Mouse (Mus musculus) 3T3-L1 (cell line): ENCODE data around the gene Igdcc3.

Experiments
- DNase-seq: peaks from one replicate; pipeline ENCODE4 v3.0.0-alpha.2; 2015; ENCODE audit warnings: low read depth, low spot score

The Igdcc3 gene

DNA sequence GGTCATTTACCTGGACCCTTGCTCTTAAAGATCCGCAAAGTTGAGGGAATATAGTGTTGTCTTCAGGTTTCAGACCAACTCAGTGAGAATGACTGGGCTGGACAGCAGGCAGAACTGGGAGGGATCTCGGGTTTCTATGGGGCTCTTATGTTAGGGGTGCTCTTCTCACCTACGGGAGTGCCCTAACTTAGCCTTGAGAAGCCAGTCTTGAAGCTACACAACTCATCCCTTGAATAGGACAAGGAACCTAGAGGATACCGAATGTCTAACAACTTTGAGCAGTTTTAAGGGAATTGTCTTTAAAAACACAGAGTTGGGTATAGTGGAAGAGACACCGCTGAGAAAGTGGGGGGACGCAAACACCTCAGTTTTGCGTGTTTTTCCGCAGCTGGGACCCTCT, 498 bp upstream of the Igdcc3 start:
- no peak for DNase-seq

DNA sequence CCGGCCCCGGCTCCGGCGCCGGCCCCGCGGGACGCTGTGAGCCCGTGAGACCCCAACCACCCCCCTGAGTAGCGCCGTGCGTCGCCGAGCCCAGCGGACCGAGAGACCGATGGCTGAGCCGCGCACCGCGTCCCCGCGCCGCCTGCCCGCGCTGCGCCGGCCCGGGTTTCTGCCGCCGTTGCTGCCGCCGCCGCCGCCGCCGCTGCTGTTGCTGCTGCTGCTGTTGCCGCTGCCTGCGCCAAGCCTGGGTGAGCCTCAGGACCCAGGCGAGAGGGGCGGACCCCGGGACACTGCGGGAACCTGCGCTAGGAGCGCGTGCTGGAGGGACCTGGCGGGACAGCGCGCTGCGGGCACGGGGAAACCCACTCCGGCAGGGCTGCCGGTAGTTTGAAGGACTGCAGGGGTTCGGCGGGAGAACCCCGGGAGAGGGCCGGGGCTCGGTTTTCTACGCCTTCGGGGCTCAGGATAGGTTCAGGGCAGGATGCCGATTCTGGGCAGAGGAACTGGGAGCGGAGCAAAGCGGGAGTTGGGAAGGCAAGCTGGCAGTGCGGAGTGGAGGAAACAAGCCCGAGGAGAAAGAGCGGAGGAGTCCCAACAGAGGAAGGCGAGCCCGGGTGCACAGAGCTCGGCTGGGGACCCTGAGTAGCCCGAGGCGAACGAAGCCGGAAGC, 452 bp downstream of the Igdcc3 start:
- DNase-seq: no peak

DNA sequence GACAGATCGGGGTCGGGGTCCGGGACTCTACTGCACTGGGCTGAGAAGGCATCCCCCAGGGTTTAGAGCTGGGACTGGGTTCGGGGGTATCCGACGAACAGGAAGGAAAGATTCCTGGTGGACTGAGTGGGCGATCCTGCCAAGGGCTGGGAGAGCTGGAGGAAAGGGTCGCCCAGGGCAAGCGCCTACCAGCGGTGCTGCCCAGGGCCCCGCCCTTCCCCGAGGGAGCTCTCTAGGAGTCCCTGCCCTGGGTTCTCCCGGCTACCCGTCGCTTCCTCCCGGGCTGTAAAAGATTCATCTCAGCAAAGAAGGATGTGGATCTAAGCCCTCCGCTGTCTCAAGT, 958 bp downstream of the Igdcc3 start:
- no peak for DNase-seq

DNA sequence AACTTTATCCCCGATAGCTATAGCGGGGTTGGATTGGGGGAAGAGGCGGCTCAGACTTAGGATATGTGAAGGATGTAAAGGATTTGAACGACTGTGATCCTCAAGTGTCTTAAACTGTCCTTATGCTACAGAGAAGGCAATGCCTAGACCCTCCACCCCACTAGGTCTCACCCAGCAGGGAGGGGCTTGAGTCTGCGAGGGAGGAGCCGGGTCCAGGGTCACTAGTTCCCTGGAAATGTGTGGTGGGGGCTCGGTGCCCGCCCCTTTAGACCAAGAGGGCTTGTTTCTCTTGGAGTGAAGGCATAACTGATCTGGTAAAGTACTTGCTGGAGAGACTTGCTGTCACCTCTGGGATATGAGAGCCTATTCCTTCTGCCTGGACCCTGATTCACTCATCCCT, 1.4 kb downstream of the Igdcc3 start:
- no peak for DNase-seq

DNA sequence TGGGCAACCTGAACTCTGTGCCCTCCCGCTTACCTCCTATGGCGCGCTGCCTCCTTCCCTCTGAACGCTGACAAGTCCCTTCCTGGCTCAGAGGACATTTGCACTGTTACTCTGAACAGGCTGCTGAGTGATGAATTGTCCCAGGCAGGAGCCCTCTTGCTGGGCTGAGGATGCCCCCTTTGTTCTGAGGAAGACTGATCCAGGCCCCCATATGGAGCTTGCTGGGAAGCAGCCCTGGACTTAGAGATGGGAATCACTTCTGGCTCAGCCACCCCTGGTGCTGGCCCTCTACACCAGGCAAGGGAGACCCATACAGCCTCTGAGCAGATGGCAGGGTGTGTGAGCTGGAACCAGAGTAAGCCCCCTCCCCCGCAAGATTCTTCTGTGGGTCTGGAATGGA, 5.0 kb downstream of the Igdcc3 start:
- DNase-seq: no peak

DNA sequence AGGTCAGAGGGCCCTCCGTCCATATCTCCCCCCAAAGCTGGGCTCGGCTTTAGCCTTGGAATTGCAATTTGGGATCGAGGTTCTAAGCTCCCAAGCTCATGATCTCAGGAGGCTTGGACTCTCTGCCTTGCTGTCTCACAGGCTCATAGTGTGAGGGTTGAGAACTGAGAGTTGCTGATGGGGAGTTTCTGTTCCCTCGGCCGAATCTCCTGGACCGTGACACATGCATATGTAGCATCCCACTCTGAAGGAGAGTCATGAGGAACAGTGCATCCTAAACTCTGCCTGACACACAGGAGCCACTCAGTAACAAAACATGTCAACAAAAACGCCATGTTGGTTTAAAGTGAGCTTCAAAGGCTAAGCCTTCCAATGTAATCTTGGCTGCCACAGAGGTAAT, 7.5 kb downstream of the Igdcc3 start:
- no peak for DNase-seq

DNA sequence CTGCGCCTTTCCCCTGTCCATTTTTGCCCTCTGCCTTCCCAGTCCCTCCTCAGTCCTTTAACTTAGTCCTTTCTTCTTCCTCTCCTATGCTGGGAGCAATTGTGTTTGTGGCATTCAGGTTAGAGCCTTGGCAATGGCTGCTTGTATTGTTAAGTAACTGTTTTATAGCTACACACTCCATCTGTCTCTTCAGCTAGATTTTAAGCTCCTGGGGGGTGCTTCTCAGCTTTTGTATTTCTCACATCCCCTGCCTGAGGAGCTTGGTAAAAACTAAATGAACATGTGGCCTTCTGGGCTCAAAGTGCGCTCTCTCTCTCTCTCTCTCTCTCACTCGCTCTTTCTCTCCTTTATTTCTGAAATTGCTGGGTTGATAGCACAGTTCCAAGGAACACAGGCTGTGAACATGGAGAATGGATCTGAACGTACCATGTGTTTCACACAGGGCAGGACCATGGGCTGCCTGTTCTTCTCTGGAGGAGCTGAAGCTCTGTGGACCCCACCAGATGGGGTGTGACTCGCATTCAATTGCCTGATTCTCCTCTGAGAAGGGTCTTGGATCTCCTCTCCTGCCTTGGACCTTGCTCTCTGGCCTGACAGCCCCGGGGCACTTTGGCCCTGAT, 11.8 kb downstream of the Igdcc3 start:
- DNase-seq: no peak

DNA sequence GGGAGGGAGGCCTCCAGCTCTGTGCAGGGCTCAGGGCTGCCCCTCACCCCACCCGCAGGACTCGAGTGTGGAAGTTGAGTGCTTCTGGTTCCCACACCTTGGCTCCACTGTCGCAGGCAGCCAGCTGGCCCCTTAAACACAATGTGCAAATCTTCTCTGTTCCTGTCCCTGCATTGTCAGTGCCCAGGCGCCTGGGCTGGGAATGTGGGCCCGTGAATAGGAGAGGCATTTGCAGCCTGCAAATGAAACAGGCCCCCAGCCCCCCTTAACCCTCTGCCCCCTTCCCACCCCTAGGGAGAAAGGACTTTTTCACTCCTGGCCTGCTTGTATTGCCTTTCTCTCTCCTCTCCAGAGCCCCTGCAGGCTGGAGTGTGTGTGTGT, 12.3 kb downstream of the Igdcc3 start:
- DNase-seq: no peak

DNA sequence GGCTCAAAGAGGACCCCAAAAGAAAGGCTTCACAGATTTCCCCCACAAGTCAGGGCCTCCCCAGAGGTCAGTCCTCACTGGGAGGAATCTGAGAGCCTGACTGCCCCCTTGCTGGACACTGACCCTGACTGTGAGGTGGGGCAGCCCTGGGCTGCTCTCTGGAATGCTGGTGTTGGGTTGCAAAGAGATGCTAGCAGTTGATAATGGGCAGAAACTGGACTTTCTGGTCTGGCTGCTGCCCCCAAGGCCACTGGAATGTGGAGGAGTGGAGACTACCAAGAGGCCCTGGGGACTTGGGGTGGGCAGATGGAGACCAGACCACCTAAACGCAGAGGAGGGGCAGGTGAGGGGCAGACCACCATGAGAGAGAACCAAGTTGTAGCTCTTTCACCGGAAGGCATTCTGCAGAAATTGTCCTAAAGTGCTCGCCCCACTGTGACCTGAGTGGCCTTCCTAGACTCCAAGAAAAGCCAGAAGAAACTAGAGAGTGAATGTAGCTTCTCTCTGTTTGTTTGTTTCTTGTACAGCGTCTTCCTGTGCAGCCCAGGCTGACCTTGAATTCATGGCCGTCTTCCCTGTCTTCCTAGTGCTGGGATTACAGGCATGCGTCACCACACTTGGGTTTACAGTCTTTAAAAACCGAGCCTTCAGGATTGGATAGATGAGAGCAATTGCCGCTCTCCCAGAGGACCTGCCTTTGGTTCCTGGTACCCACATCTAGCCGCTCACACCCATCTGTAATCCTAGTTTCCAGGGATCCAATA, 13.9 kb downstream of the Igdcc3 start:
- no peak for DNase-seq

DNA sequence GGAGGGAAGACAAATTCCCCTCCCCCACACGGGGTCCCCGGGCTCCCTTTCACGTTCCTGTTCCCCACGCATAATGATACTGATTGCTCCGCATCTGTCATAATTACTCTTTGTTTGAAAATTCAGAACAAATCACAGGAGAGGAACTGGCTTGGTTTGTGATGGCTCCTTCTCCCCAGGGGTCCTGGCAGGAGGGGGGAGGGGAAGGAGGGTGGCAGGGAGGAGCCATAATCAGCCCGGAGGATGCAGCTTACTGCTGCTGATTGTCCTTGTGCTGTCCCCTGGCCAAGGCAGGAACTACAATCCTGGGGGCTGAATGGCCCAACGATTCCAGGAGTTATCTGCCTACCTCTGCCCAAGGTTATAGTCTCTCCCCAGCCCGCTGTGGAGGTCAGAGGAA, 15.6 kb downstream of the Igdcc3 start:
- DNase-seq: no peak

DNA sequence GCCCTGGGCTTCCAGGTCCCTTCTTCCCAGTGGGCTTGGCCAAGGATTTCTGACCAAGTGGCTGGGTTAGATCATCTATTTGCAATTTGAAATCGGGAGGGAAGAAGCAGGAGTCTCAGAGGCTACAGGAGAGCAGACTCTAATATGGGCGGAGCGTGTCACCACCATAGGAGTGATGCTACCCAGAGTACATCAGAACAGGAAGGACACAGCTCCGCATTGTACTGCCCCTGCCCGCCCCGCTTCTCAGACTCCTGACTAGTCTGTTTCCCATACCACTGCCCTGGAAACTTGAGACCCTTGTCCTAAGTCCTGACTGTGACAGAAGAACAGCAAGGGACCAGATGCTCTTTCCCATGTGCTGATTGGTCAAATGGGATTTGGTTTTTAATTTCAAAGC, 16.6 kb downstream of the Igdcc3 start:
- no peak for DNase-seq

DNA sequence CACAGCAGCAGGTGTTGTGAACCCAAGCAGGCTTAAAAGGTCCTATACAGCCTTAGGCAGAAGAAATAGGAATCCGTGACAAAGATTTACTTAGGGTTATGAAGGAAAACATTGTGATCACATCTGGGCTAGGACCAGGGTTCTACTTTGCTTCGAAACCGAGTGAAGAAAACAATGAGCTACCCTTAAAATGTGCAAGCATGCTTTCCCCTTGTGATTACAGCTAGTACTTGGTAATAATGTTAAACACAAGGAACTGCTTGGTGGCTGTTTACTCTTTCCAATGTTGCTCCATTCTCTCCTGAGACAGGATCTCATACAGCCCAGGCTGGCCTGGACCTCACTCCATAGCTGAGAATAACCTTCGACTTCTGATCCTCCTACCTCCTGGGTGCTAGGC, 20.2 kb downstream of the Igdcc3 start:
- no peak for DNase-seq

DNA sequence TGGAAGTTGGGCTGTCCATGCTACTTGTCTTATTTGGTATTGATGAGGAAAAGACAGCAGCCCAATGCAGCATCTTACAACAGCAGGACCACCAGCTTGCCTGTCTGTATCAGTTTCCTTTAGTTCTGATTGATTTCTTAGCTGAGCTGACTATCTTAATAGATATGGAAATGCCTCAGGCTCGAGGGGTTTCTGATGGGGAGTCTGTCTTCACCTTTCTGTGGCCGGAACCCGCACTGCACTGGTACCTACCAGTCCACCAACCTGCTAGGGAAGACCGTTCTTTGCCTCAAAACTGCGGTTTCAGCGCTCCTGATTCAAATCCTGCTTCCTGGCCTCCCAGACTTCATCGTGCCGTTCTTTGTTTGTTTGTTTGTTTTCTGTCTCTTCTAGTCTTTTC, 20.9 kb downstream of the Igdcc3 start:
- DNase-seq: no peak

DNA sequence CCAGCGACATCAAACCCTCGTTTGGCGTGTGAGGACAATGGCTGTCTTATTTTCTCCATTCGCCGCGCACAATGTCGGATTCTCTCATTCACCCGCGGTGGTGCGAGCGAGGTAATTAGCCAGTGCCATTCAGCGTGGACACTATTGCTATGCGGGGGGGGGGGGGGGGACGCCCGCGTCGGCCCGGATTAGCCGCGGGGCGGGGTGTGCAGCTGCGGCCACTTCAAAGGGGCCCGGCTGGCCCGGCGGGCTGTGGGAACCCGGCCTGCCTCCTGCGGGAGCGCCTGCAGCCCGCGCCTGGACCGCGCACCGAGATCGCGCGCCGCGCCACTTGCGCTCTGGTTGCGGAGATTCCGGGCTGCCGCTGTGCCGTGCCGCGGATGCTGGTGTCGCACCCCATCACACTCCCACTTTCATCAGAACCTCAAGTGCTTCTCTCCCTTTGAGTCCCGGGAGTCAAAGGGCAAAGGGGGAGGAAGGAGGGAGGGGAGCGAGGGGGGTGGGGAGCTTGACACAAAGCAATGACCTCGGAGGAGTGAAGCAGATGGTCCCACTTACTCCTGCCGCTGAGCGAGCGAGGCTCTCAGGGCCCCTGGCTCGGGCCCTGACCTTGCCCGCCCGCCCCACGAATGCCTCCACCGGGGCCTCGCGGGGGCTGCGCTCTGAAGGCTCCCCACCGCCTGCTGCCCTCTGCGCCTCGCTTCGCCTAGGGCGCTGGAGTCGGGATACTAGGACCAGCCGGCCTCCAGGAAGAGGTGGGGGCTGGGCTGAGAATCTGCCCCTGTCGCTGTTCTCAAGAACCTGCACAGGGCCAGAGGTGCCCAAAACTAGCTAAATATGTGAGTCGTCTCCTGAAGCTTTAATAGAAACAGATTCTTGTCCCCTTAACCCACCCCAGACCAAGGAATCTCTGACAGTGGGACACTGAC, 22.0 kb downstream of the Igdcc3 start:
- DNase-seq: no peak

DNA sequence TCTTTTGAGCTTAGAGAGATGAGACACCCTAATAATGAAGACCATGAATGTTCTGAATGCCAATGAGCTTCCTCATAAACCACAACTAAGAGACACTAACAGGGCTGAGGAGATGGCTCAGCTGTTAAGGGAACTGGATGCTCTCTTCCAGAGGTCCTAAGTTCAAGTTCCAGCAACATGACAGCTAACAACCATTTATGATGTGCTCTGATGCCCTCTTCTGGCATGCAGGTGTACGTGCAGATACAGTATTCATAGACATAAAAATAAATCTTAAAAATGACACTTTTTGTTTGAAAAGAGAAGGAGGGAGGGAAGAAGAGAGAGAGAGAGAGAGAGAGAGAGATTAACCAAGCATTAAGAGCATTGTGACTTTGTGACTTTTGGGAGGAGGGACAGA, 23.9 kb downstream of the Igdcc3 start:
- DNase-seq: peak; percentile 55

DNA sequence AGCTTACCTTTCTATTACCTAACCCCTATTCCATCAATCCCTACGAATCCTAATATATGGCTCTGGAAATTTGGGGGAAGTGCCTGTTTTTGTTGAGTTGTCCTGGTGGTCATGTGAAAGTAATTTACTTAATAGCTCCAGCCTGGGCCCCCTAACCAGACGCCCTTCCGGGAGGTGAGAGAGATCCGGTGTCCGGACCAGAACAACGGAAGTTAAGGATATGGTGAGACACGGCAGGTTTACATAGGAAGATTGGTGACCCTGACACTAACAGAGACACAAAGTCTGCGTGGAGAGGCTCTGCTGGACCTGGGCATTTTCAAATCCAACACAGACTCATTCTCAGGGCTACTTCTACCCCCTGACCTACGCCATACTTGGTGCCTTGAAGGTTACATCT, 25.4 kb downstream of the Igdcc3 start:
- no peak for DNase-seq

DNA sequence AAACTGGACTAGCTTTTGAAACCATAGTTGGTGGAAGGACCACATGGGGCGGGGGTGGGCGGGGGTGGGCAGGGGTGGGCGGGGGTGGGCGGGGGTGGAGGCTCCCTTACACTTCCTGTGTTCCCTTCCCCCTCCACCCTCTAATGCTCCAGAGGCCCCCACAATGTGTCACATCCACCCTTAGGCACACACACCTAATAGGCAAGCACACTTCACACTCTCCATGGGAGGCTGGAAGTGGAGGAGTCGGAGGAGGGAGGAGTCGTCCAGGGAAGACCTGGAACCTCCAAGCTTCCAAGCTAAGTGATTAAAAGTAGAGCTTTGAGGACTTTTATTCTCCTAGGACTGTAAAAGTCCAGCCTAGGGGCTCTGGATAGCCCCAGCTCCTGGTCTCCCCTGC, 27.5 kb downstream of the Igdcc3 start:
- DNase-seq: no peak

DNA sequence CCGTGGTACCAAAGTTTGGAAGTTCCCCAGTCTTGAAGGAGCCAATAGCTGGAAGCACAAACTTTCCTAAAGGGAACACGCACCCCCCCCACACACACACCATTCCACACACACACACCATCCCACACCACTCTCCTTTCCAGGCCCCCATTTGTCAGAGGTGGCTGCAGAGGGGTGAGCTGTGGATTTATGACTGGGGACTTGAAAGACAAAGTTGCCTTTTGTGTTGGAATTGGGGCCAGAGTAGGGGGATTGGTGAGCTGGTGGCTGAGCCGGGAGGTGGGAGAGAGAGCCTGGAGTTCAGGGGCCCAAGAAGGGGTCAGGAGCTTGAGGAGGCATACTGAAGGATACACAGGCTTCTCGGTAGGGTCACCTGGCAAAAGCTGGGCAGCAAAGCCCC, 28.0 kb downstream of the Igdcc3 start:
- DNase-seq: no peak

DNA sequence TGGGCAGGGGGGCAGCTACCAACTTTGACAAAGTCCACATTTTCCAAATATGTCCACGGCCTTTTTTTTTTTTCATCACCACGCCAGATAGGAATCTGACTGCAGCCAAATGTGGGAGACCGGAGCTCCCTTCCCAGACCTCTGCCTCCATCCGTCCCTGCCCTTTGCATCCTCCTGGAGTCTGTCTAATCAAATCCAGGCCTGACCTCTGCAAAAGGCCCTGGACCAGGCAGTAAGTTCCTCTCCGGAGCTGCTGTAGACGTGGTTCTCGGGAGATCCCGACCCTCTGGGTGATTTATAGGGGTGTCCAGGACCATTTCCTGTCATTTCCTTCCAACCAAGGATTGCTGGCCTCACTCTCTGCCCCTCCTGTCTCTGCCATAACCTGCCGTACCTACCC, 31.7 kb downstream of the Igdcc3 start:
- no peak for DNase-seq

DNA sequence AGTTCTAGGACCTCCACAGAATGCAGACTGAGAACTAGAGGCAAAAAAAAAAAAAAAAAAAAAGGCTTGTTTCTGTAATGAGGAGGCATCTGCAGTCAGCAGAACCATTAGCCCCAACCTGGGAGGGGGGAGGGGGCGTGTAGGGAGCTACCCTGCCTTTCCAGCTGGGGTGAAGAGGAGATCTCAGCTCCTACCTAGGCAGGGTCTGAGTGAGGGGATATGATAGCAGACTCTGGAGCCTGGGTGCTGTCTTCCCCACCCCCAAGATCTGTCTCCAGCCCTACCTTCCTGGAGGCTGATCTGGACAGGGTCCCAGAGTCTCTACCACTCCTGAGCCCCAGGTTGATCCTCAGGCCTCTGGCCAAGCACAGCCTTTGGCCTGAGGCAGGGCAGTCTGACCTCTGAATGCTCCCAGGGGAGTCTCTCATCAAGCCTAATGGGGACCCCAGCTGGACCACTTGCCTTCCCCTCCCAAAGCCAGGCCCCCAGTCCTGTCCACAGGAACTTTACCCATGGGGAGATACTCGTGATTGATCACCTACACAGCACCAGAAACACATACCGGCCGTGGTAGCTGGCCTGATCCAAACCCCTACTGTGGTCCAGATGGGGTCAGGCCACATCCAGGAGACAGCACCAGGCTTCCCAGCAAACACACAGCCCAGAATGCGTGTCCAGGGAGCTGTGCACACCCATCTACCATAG, 34.4 kb downstream of the Igdcc3 start:
- no peak for DNase-seq
